Comparison of ENCODE assay signal across 30 mouse cellular contexts in genomic region chr2:72707676-72708659, GRCm38 (mm10).
DNase-seq lines count a peak whose midpoint lies in the region; ATAC-seq lines count a peak whose summit lies in the region.
"Had no signal": no experiment of that assay in that cellular context is flagged by ENCODE, and none has a peak within 500 bp of the region (broad histone marks: within the 10 kb centered on the region; RNA-seq: fewer than 3 reads in every experiment).

No protein-coding gene starts in this region.

- H3K9ac ChIP-seq in neural tube, embryonic 13.5 days, result no peak overlapping the region
- H3K9ac ChIP-seq: embryonic facial prominence, embryonic 12.5 days; heart, embryonic 13.5 days; limb, embryonic 12.5 days; liver, embryonic 15.5 days; lung, embryonic 14.5 days; midbrain, embryonic 15.5 days had no signal

- no peaks in the 10 kb centered on the region for H3K36me3 ChIP-seq in neural tube, embryonic 13.5 days
- H3K36me3 ChIP-seq: embryonic facial prominence, embryonic 12.5 days; G1E; heart, embryonic 13.5 days; limb, embryonic 12.5 days; liver, embryonic 15.5 days; midbrain, embryonic 10.5 days; midbrain, embryonic 15.5 days had no signal

- peak; percentile 59 for DNase-seq in heart, adult 11 months
- no peak for DNase-seq in heart, postnatal 25 days (ENCODE audit: low spot score)
- DNase-seq in retina, embryonic 14.5 days (ENCODE audit: low spot score), result peak; percentile 13
- DNase-seq in retina, postnatal 1 day, result no peak
- DNase-seq in left cerebral cortex, adult 18-20 months (ENCODE audit: low spot score in 2 of 2), result no peak
- no peak for DNase-seq in gastrocnemius, postnatal 4 days (ENCODE audit: low spot score in 2 of 2)
- DNase-seq: adrenal gland, postnatal 10 days; cerebellum, adult 9-10 months; gastrocnemius, postnatal 36 days; heart, postnatal 10 days; kidney, adult 8-10 months; kidney, postnatal 4 days; layer of hippocampus, postnatal 36 days; lung, embryonic 14.5 days; lung, postnatal 14 days; right cerebral cortex, postnatal 4 days; thymus, adult 18-20 months; thymus, postnatal 25 days had no signal

- WGBS in neural tube, embryonic 13.5 days, result 23% methylated on average over 13 of the region's 13 CpGs

- no peak overlapping the region for H3K27ac ChIP-seq in neural tube, embryonic 13.5 days (replicated peaks)
- H3K27ac ChIP-seq: embryonic facial prominence, embryonic 12.5 days; heart, embryonic 13.5 days; kidney, postnatal 0 days; limb, embryonic 12.5 days; liver, embryonic 15.5 days; midbrain, embryonic 10.5 days; midbrain, embryonic 15.5 days; stomach, postnatal 0 days had no signal

- peak overlapping the region; percentile 24; the same call in 1 of the 2 replicates for H3K4me2 ChIP-seq in neural tube, embryonic 13.5 days
- H3K4me2 ChIP-seq: embryonic facial prominence, embryonic 12.5 days; heart, embryonic 13.5 days; limb, embryonic 12.5 days; liver, embryonic 15.5 days; lung, embryonic 14.5 days; midbrain, embryonic 15.5 days had no signal

- H3K27me3 ChIP-seq in neural tube, embryonic 13.5 days, result peaks cover 82% of the 10 kb centered on the region
- H3K27me3 ChIP-seq: embryonic facial prominence, embryonic 12.5 days; limb, embryonic 12.5 days; liver, embryonic 15.5 days had no signal

- H3K4me1 ChIP-seq in neural tube, embryonic 13.5 days (replicated peaks), result peaks cover 17% of the 10 kb centered on the region
- H3K4me1 ChIP-seq: embryonic facial prominence, embryonic 12.5 days; midbrain, embryonic 15.5 days had no signal

- intact Hi-C loops in heart, postnatal 25 days (cut with DNase I), result no loop called here

- H3K9me3 ChIP-seq in neural tube, embryonic 13.5 days, result no peaks in the 10 kb centered on the region
- H3K9me3 ChIP-seq: embryonic facial prominence, embryonic 12.5 days; G1E; heart, embryonic 13.5 days; limb, embryonic 12.5 days; liver, embryonic 15.5 days; midbrain, embryonic 10.5 days; midbrain, embryonic 15.5 days had no signal

- H3K4me3 ChIP-seq in neural tube, embryonic 13.5 days, result no peak overlapping the region
- H3K4me3 ChIP-seq: embryonic facial prominence, embryonic 12.5 days; heart, embryonic 13.5 days; limb, embryonic 12.5 days; liver, embryonic 15.5 days; midbrain, embryonic 10.5 days; midbrain, embryonic 15.5 days had no signal

- ATAC-seq in neural tube, embryonic 13.5 days (ENCODE audit: low read depth), result peak; percentile 79; the same call in 1 of the 2 replicates
- ATAC-seq: forebrain, embryonic 14.5 days; intestine, embryonic 16.5 days; midbrain, embryonic 15.5 days had no signal

Comparison
In these comparisons a context has a peak if more than half of its experiments do, and no peak if none do; other contexts are left out.
1. DNase-seq: peak in heart, adult 11 months (single experiment) and retina, embryonic 14.5 days (single experiment); none in heart, postnatal 25 days (single experiment), retina, postnatal 1 day (single experiment), left cerebral cortex, adult 18-20 months (0 of 2) and gastrocnemius, postnatal 4 days (0 of 2).